Mouse (Mus musculus): ENCODE results near the gene Sult1d1. TPM values are rescaled to one million over a fixed set of nuclear protein-coding genes. Genes with fewer than 3 reads are reported as not detected.
"Not testable (repeated sequence)": the region's sequence is repeated elsewhere in the genome, so short reads cannot be mapped to it uniquely, and the experiment has no call there.

Sult1d1 gene
- total RNA-seq (2021): not detected

GRCm38 (mm10) chr5:87568845-87569244, at the start of gene Sult1d1:
Sult1d1 (minus strand) TSS chr5:87569027.
- DNase-seq: no peak

DNA sequence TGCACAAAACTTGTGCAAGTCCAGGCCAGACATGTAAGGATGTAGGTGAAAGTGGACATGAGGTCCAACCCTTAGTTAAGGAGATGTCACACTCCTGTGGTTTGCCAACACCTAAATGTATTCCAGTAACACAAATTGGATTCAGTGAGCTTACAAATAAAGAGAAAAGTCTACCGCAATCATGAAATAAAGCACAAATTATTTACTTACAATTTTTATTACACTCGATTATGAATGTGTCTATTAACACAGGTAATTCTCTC, 46.2 kb upstream of the Sult1d1 start:
- no peak for DNase-seq

GRCm38 (mm10) chr5:87614364-87615127, 45.7 kb upstream of the Sult1d1 start:
- DNase-seq: no peak

DNA sequence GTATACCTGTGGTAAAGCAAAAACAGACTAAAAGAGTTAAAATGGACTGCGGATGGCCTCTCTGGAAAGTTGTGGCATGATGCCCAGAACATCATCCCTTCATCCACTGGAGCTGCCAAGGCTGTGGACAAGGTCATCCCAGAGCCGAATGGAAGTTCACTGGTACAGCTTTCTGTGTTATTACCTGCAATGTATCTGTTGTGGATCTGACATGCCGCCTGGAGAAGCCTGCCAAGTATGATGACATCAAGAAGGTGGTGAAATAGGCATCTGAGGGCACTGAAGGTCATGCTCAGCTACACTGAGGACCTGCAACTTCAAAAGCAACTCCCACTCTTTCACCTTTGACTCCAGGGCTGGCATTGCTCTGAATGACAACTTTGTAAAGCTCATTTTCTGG, 32.2 kb upstream of the Sult1d1 start:
- DNase-seq: no peak

DNA sequence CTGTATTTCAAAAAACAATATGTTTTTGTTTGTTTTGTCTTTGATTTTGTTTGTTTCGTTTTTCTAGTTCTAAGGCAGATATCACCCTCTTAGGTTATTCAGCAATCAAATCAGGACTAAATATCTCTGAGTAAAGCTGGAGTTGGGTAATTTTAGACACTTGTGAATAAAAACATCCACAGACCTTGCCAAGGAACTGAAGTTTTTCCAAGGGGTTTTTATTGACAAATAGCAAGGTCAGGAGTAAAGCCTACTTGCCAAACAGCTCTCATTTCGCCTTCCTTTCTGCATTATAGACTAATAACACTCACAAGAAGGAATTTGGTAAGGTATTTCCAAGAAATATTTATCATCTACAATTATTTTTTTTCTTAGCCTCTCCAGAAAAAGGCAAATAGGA, 29.1 kb upstream of the Sult1d1 start:
- no peak for DNase-seq

GRCm38 (mm10) chr5:87591494-87591893, 22.7 kb upstream of the Sult1d1 start, which contains the start of gene Sult1e1:
Sult1e1 (minus strand) TSS chr5:87591594.
- DNase-seq: no peak

DNA sequence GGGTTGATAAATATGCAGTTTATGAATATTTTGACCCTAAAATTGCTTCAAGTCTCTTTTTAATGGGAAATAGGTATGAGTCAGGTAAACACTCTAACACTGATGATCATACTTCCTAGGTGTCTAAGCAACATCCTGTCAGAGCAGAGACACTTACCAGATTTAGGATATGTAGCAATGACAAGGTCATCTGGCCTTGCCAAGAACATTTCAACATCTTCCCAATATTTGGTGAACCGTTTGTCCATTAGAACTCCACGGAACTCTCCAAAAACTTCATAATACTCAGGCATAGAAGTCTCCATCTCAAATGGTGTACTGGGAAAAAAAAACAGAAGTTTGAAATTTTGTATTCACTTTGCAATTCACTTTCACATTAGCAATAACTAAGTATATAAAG, 21.1 kb upstream of the Sult1d1 start:
- no peak for DNase-seq

- no peak for DNase-seq
Observed at GRCm38 (mm10) chr5:87580389-87580788, 11.6 kb upstream of the Sult1d1 start.

DNA sequence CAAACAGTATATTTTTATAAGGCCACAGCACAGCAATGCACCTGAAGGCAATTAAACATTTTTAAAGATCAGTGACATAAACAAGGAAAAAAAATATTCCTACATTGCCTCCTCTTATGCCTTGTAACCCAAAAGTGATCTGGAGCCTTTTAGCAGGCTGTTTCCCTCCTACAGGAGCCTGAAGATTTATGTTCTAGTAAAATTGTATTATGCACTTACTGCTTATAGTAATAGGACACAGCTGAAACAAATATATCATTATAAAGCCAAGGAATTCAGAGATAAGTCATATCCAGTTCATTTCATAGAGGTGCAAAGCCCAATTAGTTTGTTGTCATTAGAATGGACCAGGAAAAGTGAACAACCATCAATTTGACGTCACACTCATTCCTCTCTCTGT, 5.3 kb upstream of the Sult1d1 start:
- no peak for DNase-seq

DNA sequence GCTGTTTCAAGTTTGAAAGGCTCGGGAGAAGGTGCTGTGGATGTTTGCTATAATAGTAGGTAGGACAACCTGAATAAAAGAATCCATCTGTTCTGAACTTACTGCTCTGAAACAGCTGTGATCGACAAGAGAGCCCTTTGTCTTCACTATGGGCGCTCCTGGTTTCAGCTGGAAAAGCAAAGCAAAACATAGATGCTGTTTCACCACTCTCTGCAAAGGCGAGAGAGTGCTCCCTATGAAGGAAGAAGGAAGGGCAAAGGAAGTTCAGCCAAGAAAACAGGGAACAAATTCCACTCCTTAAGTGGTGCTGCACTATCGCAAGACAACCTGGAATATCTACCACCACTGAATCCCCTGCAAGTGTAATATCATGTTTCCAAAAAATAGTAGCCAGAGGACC, 4.7 kb upstream of the Sult1d1 start:
- DNase-seq: no peak

DNA sequence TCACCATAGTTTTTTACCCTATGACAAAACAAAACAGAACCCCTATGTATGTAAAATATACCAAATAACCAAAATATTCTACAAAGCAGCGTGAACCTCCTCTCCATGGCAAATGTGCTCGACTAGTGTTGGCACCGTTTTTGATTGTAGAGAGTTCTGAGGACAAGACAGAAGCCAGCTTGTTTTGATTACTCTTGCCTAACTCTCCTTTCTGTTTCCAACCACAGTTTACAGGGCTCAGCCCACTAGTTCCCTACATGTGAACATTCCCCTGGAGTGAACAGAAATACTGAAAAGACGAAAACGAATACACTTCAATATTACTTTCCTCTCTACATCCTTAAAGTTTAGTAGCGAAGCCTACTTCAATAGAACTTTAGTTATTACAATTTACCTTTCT, 4.0 kb upstream of the Sult1d1 start:
- DNase-seq: no peak

DNA sequence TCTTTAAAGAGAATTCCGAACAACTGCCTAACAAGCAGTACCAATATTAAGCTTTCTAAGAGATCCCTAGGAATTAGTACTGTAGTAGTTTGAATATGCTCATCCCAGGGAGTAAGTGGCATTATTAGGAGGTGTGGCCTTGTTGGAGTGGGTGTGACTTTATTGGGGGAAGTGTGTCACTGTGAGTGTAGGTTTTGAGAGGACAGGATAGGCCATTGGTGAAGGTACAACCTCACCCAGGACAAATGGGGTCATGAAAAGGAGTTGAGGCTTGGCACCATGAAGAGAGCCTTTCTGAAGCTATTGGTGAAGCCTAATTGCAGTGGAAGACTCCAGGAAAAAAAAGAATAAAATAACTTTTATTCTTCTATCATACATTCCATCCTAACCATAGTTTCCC, 1.5 kb downstream of the Sult1d1 start:
- DNase-seq: no peak

GRCm38 (mm10) chr5:87562966-87563365, 5.9 kb downstream of the Sult1d1 start:
- no peak for DNase-seq

- DNase-seq: no peak
Observed at GRCm38 (mm10) chr5:87562526-87562925, 6.3 kb downstream of the Sult1d1 start.

DNA sequence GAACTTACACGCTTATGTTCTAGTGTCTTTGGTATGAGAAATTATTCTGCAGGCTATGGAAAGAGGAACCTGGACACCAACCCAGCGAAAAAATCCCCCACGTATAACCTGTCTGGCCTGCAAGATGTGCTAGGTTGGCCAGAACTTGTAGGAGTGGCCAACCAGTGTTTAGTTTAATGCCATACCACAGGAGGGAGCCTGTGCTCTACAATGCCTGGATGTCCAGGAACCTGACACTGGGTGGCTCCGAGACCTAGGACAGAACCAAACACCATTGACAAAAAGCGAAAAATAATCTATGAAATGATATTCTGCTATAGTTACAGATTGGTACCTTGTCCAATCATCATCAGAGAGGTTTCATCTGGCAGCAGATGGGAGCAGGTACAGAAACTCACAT, 8.7 kb downstream of the Sult1d1 start:
- no peak for DNase-seq

- DNase-seq: no peak
Observed at GRCm38 (mm10) chr5:87550935-87551334, 17.9 kb downstream of the Sult1d1 start.

GRCm38 (mm10) chr5:87538111-87538510, 30.7 kb downstream of the Sult1d1 start, which contains the start of gene Sult1b1:
Sult1b1 (minus strand) TSS chr5:87538195.
- no peak for DNase-seq

DNA sequence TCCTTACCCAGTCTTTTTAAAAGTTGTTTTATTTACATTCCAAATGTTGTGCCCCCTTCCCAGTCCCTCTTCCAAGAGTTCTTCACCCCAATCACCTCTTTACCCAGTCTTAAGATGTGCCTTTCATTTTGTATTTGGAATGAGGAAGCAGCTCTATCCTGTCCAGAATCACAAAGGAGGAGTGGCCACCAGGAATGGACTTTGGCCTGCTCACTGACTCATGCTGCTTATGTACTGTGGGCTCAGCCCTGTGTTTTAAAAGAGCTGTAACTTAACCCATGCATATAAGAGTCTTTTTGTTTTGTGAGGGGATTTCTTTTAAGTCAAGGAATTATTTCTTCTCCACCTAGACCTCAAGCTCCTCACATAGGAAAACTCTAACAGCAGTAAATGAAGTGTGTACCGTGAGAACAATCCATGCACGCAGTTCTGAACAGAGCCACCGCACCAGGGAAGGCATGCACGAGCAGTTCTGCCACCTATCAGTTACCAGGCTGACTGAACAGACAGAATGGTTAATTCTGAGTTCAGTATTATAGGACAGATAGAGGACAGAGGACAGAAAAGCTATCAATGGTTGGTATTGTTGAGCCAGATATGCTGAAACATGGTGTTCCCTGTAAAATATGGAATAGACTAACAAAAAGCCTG, 32.7 kb downstream of the Sult1d1 start:
- no peak for DNase-seq

- no peak for DNase-seq
Observed at GRCm38 (mm10) chr5:87532288-87532687, 36.5 kb downstream of the Sult1d1 start.

DNA sequence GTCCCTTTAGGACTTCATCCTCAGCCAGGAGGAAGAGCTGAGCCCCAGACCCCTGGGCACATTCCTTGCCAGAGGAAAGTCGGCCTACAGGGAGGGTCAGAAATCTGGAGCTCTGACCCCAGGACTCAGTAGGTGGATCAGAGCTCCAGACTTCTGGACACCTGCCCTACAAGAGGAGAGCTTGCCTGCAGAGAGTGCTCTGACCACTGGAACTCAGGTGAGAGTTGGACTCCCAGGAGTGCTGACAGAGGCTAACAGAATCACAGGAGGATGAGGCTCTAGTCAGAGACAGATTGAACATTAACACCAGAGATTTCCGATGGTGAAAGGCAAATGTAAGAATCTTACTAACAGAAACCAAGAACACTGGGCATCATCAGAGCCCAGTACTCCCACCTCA, 45.3 kb downstream of the Sult1d1 start:
- DNase-seq: not testable (repeated sequence)

GRCm38 (mm10) chr5:87505776-87506458, 62.9 kb downstream of the Sult1d1 start:
- no peak for DNase-seq

Data from layer of hippocampus, postnatal 36 days (tissue).